Mouse (Mus musculus): ENCODE measurements around the gene Dhx33. TPM values are rescaled to one million over a fixed set of nuclear protein-coding genes. Genes with fewer than 3 reads are reported as not detected.

The Dhx33 gene
- total RNA-seq, 2 experiments from 2014 or later = 6.2 to 7.0 TPM

GRCm38 (mm10) chr11:70982030-70982429 is 22.2 kb downstream of the Dhx33 start:
- no peak for DNase-seq

- no peak for DNase-seq
Observed at GRCm38 (mm10) chr11:70980751-70981510, 23.3 kb downstream of the Dhx33 start.

- no peak for DNase-seq
Observed at GRCm38 (mm10) chr11:70980232-70980631, 24.0 kb downstream of the Dhx33 start.

GRCm38 (mm10) chr11:70977293-70977692 is 26.9 kb downstream of the Dhx33 start:
- no peak for DNase-seq

- no peak for DNase-seq
Observed at GRCm38 (mm10) chr11:70975193-70975592, 29.0 kb downstream of the Dhx33 start.

GRCm38 (mm10) chr11:70973947-70974346 is 30.3 kb downstream of the Dhx33 start:
- no peak for DNase-seq

GRCm38 (mm10) chr11:70972586-70972985 is 31.7 kb downstream of the Dhx33 start:
- DNase-seq = no peak

GRCm38 (mm10) chr11:70970560-70971540 is 33.4 kb downstream of the Dhx33 start:
- DNase-seq = no peak

GRCm38 (mm10) chr11:70969821-70970559 is 34.2 kb downstream of the Dhx33 start, which contains the start of the genes Nup88 and Rpain:
Nup88 (minus strand) TSS chr11:70969973.
Rpain (plus strand) TSS chr11:70970213.
- DNase-seq = peak; percentile 94

GRCm38 (mm10) chr11:70969271-70969794 is 34.9 kb downstream of the Dhx33 start:
- DNase-seq = no peak

- DNase-seq = no peak
Observed at GRCm38 (mm10) chr11:70964222-70964907, 39.9 kb downstream of the Dhx33 start.

GRCm38 (mm10) chr11:70960786-70961554 is 43.3 kb downstream of the Dhx33 start:
- DNase-seq = no peak

GRCm38 (mm10) chr11:70954711-70955110 is 49.5 kb downstream of the Dhx33 start:
- DNase-seq = no peak

GRCm38 (mm10) chr11:70944935-70945817 is 59.1 kb downstream of the Dhx33 start:
- DNase-seq = no peak

GRCm38 (mm10) chr11:70943651-70944050 is 60.6 kb downstream of the Dhx33 start:
- no peak for DNase-seq

- DNase-seq = no peak
Observed at GRCm38 (mm10) chr11:70942596-70942995, 61.6 kb downstream of the Dhx33 start.

- no peak for DNase-seq
Observed at GRCm38 (mm10) chr11:70935316-70935715, 68.9 kb downstream of the Dhx33 start.
